Mouse (Mus musculus) right cerebral cortex, postnatal 14 days (tissue): ENCODE data around the gene Trip10.
"Not testable (repeated sequence)": the region's sequence is repeated elsewhere in the genome, so short reads cannot be mapped to it uniquely, and the experiment has no call there.

Experiments used
- DNase-seq: peaks from one replicate; pipeline ENCODE4 v3.0.0; 2022

The Trip10 gene

GRCm38 (mm10) chr17:57264972-57265945 lies 16.0 kb downstream of the Trip10 start:
- peak; percentile 33 for DNase-seq

- no peak for DNase-seq
These were observed 18.4 kb downstream of the Trip10 start for GRCm38 (mm10) chr17:57267556-57268126.

- no peak for DNase-seq
These were observed 22.0 kb downstream of the Trip10 start for GRCm38 (mm10) chr17:57271301-57271700.

- DNase-seq = no peak
These were observed 24.6 kb downstream of the Trip10 start for GRCm38 (mm10) chr17:57273846-57274245.

- DNase-seq = no peak
These were observed 25.4 kb downstream of the Trip10 start for GRCm38 (mm10) chr17:57274686-57275085.

GRCm38 (mm10) chr17:57275111-57275996 lies 26.1 kb downstream of the Trip10 start:
- peak; percentile 54 for DNase-seq

GRCm38 (mm10) chr17:57275997-57276351 lies 26.7 kb downstream of the Trip10 start:
- DNase-seq = no peak

- DNase-seq = peak; percentile 73
These were observed 27.4 kb downstream of the Trip10 start for GRCm38 (mm10) chr17:57276634-57277121.

GRCm38 (mm10) chr17:57277598-57278261 lies 28.5 kb downstream of the Trip10 start:
- DNase-seq = not testable (repeated sequence)

- DNase-seq = no peak
These were observed 29.3 kb downstream of the Trip10 start for GRCm38 (mm10) chr17:57278537-57278936.

- DNase-seq = peak; percentile 34
These were observed 29.8 kb downstream of the Trip10 start, which contains the start of gene Vav1 for GRCm38 (mm10) chr17:57278943-57279590. Vav1 (plus strand) TSS chr17:57279100.

- no peak for DNase-seq
These were observed 30.5 kb downstream of the Trip10 start for GRCm38 (mm10) chr17:57279591-57280224.

- DNase-seq = no peak
These were observed 31.2 kb downstream of the Trip10 start for GRCm38 (mm10) chr17:57280411-57280810.

- no peak for DNase-seq
These were observed 34.7 kb downstream of the Trip10 start for GRCm38 (mm10) chr17:57283906-57284305.

GRCm38 (mm10) chr17:57285077-57285476 lies 35.8 kb downstream of the Trip10 start:
- no peak for DNase-seq

- DNase-seq = no peak
These were observed 37.6 kb downstream of the Trip10 start for GRCm38 (mm10) chr17:57286718-57287355.

- DNase-seq = no peak
These were observed 40.0 kb downstream of the Trip10 start for GRCm38 (mm10) chr17:57289252-57289651.

GRCm38 (mm10) chr17:57290001-57290670 lies 40.9 kb downstream of the Trip10 start:
- DNase-seq = no peak

GRCm38 (mm10) chr17:57290671-57291055 lies 41.4 kb downstream of the Trip10 start:
- DNase-seq = no peak

GRCm38 (mm10) chr17:57292302-57292701 lies 43.0 kb downstream of the Trip10 start:
- no peak for DNase-seq
